Mouse (Mus musculus) intestine, embryonic 15.5 days (tissue): Measurements from ENCODE around the gene Oxtr. TPM values are rescaled to one million over a fixed set of nuclear protein-coding genes. Genes with fewer than 3 reads are reported as not detected.

Experiments
- ATAC-seq: fragments of 200-750 bp; cut with Nextera tagmentation; 2 replicates; pipeline ENCODE4 v1.8.0; 2017; ENCODE audit warnings: moderate TSS enrichment, moderate library complexity
- H3K27ac ChIP-seq: fragments of 300-500 bp; sonication (generic); 2 replicates; pipeline ENCODE4 v1.5.1; 2015; ENCODE audit warnings: mild to moderate bottlenecking, inconsistent platforms
- H3K27me3 ChIP-seq: fragments of 300-500 bp; sonication (generic); replicated peaks from 2 replicates; pipeline ENCODE4 v1.6.1; 2015; ENCODE audit warnings: inconsistent platforms
- H3K36me3 ChIP-seq: fragments of 300-500 bp; sonication (generic); 2 replicates; pipeline ENCODE4 v1.6.1; 2015; ENCODE audit warnings: inconsistent platforms
- H3K4me1 ChIP-seq: fragments of 300-500 bp; sonication (generic); replicated peaks from 2 replicates; pipeline ENCODE4 v1.6.1; 2015; ENCODE audit warnings: inconsistent platforms
- H3K4me2 ChIP-seq: fragments of 300-500 bp; sonication (generic); replicated peaks from 2 replicates; pipeline ENCODE4 v1.6.1; 2015; ENCODE audit warnings: mild to moderate bottlenecking, inconsistent platforms
- H3K4me3 ChIP-seq: fragments of 300-500 bp; sonication (generic); replicated peaks from 2 replicates; pipeline ENCODE4 v1.5.1; 2015; ENCODE audit warnings: inconsistent platforms
- H3K9ac ChIP-seq: fragments of 300-500 bp; sonication (generic); 2 replicates; pipeline ENCODE4 v1.6.1; 2015; ENCODE audit warnings: inconsistent platforms
- H3K9me3 ChIP-seq: fragments of 300-500 bp; sonication (generic); 2 replicates; pipeline ENCODE4 v1.6.1; 2016; ENCODE audit warnings: inconsistent platforms
- WGBS: fragments of 180-500 bp; shearing (Covaris S2); methylation state at CpG from one replicate; pipeline ENCODE4 v1.1.7; 2015; 5-methylcytosine and 5-hydroxymethylcytosine counted together
- polyA plus RNA-seq: library from polyadenylated mRNA; unstranded; fragments of >200 nt; fragmentation: Nextera tagmentation; extraction: Ambion mirVana; gene quantifications from 2 replicates; pipeline ENCODE4 v1.2.1, GENCODE M21; 2015

The Oxtr gene
- polyA plus RNA-seq, 1 experiment from 2014 or later: 0.20 TPM

- H3K4me2 ChIP-seq: no peak overlapping the region
- 51% methylated on average over 2 of the region's 2 CpGs for WGBS
- H3K36me3 ChIP-seq: no peaks in the 10 kb centered on the region
- H3K4me1 ChIP-seq: peaks cover 7% of the 10 kb centered on the region; the same call in 1 of the 2 replicates
- no peak overlapping the region for H3K27ac ChIP-seq
- no peak overlapping the region for H3K9ac ChIP-seq
- no peak for ATAC-seq
- no peaks in the 10 kb centered on the region for H3K27me3 ChIP-seq
- H3K4me3 ChIP-seq: no peak overlapping the region
- H3K9me3 ChIP-seq: no peaks in the 10 kb centered on the region
Measured at GRCm38 (mm10) chr6:112497456-112497855, 7.7 kb upstream of the Oxtr start.

- Histone ChIP-seq H3K27ac (no peak overlapping the region), H3K36me3 (no peaks in the 10 kb centered on the region), H3K4me2 (no peak overlapping the region), H3K4me3 (no peak overlapping the region), H3K9me3 (no peaks in the 10 kb centered on the region), H3K4me1 (peaks cover 7% of the 10 kb centered on the region; the same call in 1 of the 2 replicates), H3K9ac (no peak overlapping the region), H3K27me3 (no peaks in the 10 kb centered on the region)
- WGBS: 76% methylated on average over 8 of the region's 8 CpGs
- no peak for ATAC-seq
Measured at GRCm38 (mm10) chr6:112496291-112497060, 6.7 kb upstream of the Oxtr start.

GRCm38 (mm10) chr6:112495219-112495618 is 5.5 kb upstream of the Oxtr start:
- 25% methylated on average over 4 of the region's 4 CpGs for WGBS
- H3K4me3 ChIP-seq: no peak overlapping the region
- peaks cover 5% of the 10 kb centered on the region for H3K27me3 ChIP-seq
- H3K4me2 ChIP-seq: no peak overlapping the region
- peak; percentile 40; the same call in 1 of the 2 replicates for ATAC-seq
- H3K9ac ChIP-seq: no peak overlapping the region
- no peak overlapping the region for H3K27ac ChIP-seq
- H3K4me1 ChIP-seq: peaks cover 11% of the 10 kb centered on the region; the same call in 1 of the 2 replicates
- no peaks in the 10 kb centered on the region for H3K9me3 ChIP-seq
- H3K36me3 ChIP-seq: no peaks in the 10 kb centered on the region

- peak; percentile 35; the same call in 1 of the 2 replicates for ATAC-seq
- no peaks in the 10 kb centered on the region for H3K36me3 ChIP-seq
- H3K4me3 ChIP-seq: no peak overlapping the region
- H3K27ac ChIP-seq: no peak overlapping the region
- H3K27me3 ChIP-seq: peaks cover 11% of the 10 kb centered on the region
- H3K4me2 ChIP-seq: no peak overlapping the region
- 67% methylated on average over 10 of the region's 10 CpGs for WGBS
- H3K9ac ChIP-seq: no peak overlapping the region
- no peaks in the 10 kb centered on the region for H3K9me3 ChIP-seq
- H3K4me1 ChIP-seq: peaks cover 15% of the 10 kb centered on the region
Measured at GRCm38 (mm10) chr6:112494620-112495081, 4.9 kb upstream of the Oxtr start.

- ATAC-seq: no peak
- Histone ChIP-seq H3K36me3 (no peaks in the 10 kb centered on the region), H3K4me2 (no peak overlapping the region), H3K27ac (no peak overlapping the region), H3K9ac (no peak overlapping the region), H3K9me3 (no peaks in the 10 kb centered on the region), H3K4me1 (peaks cover 21% of the 10 kb centered on the region), H3K27me3 (peaks cover 24% of the 10 kb centered on the region), H3K4me3 (no peak overlapping the region)
- WGBS: 92% methylated on average over 9 of the region's 9 CpGs
Measured at GRCm38 (mm10) chr6:112493371-112493770, 3.6 kb upstream of the Oxtr start.

- Histone ChIP-seq H3K36me3 (no peaks in the 10 kb centered on the region), H3K9me3 (no peaks in the 10 kb centered on the region), H3K27ac (no peak overlapping the region), H3K4me3 (no peak overlapping the region), H3K4me1 (peaks cover 21% of the 10 kb centered on the region), H3K27me3 (peaks cover 31% of the 10 kb centered on the region), H3K4me2 (no peak overlapping the region), H3K9ac (no peak overlapping the region)
- no peak for ATAC-seq
- 89% methylated on average over 6 of the region's 6 CpGs for WGBS
Measured at GRCm38 (mm10) chr6:112492656-112493055, 2.9 kb upstream of the Oxtr start.

- no peaks in the 10 kb centered on the region for H3K36me3 ChIP-seq
- ATAC-seq: no peak
- peaks cover 41% of the 10 kb centered on the region for H3K27me3 ChIP-seq
- 76% methylated on average over 8 of the region's 8 CpGs for WGBS
- H3K27ac ChIP-seq: no peak overlapping the region
- H3K4me1 ChIP-seq: peaks cover 21% of the 10 kb centered on the region
- no peak overlapping the region for H3K4me2 ChIP-seq
- no peaks in the 10 kb centered on the region for H3K9me3 ChIP-seq
- no peak overlapping the region for H3K9ac ChIP-seq
- H3K4me3 ChIP-seq: no peak overlapping the region
Measured at GRCm38 (mm10) chr6:112491521-112491920, 1.8 kb upstream of the Oxtr start.

- H3K36me3 ChIP-seq: no peaks in the 10 kb centered on the region
- H3K27me3 ChIP-seq: peaks cover 41% of the 10 kb centered on the region
- H3K9ac ChIP-seq: peak overlapping the region; percentile 37
- H3K4me2 ChIP-seq: peak overlapping the region; percentile 96
- WGBS: under 1% methylated on average over 35 of the region's 35 CpGs
- H3K27ac ChIP-seq: no peak overlapping the region
- H3K4me1 ChIP-seq: peaks cover 21% of the 10 kb centered on the region
- no peaks in the 10 kb centered on the region for H3K9me3 ChIP-seq
- H3K4me3 ChIP-seq: peak overlapping the region; percentile 45
- peak; percentile 58 for ATAC-seq
Measured at GRCm38 (mm10) chr6:112490625-112491242, 991 bp upstream of the Oxtr start.

- Histone ChIP-seq H3K36me3 (no peaks in the 10 kb centered on the region), H3K27me3 (peaks cover 41% of the 10 kb centered on the region), H3K4me1 (peaks cover 19% of the 10 kb centered on the region), H3K27ac (no peak overlapping the region), H3K9ac (no peak overlapping the region), H3K9me3 (no peaks in the 10 kb centered on the region), H3K4me2 (peak overlapping the region; percentile 96), H3K4me3 (peak overlapping the region; percentile 45)
- 4% methylated on average over 72 of the region's 72 CpGs for WGBS
- ATAC-seq: peak; percentile 30; the same call in 1 of the 2 replicates
Measured at GRCm38 (mm10) chr6:112489181-112489909, 398 bp downstream of the Oxtr start.

- Histone ChIP-seq H3K27me3 (peaks cover 41% of the 10 kb centered on the region), H3K4me2 (peak overlapping the region; percentile 96), H3K9ac (no peak overlapping the region), H3K4me1 (peaks cover 19% of the 10 kb centered on the region), H3K27ac (no peak overlapping the region), H3K9me3 (no peaks in the 10 kb centered on the region), H3K4me3 (peak overlapping the region; percentile 45), H3K36me3 (no peaks in the 10 kb centered on the region)
- 25% methylated on average over 24 of the region's 24 CpGs for WGBS
- no peak for ATAC-seq
Measured at GRCm38 (mm10) chr6:112488821-112489180, 942 bp downstream of the Oxtr start.

GRCm38 (mm10) chr6:112487993-112488392 is 1.8 kb downstream of the Oxtr start:
- H3K4me1 ChIP-seq: peaks cover 19% of the 10 kb centered on the region
- H3K9ac ChIP-seq: no peak overlapping the region
- no peak overlapping the region for H3K4me2 ChIP-seq
- no peaks in the 10 kb centered on the region for H3K36me3 ChIP-seq
- no peak overlapping the region for H3K4me3 ChIP-seq
- no peaks in the 10 kb centered on the region for H3K9me3 ChIP-seq
- WGBS: 89% methylated on average over 5 of the region's 5 CpGs
- peaks cover 41% of the 10 kb centered on the region for H3K27me3 ChIP-seq
- no peak for ATAC-seq
- no peak overlapping the region for H3K27ac ChIP-seq

- peaks cover 5% of the 10 kb centered on the region for H3K4me1 ChIP-seq
- no peak overlapping the region for H3K27ac ChIP-seq
- no peaks in the 10 kb centered on the region for H3K36me3 ChIP-seq
- H3K27me3 ChIP-seq: peaks cover 30% of the 10 kb centered on the region
- no peaks in the 10 kb centered on the region for H3K9me3 ChIP-seq
- no peak; the same call in 1 of the 2 replicates for ATAC-seq
- no peak overlapping the region for H3K9ac ChIP-seq
- H3K4me2 ChIP-seq: no peak overlapping the region
- 16% methylated on average over 4 of the region's 4 CpGs for WGBS
- no peak overlapping the region for H3K4me3 ChIP-seq
Measured at GRCm38 (mm10) chr6:112484316-112484715, 5.4 kb downstream of the Oxtr start.
